Mouse (Mus musculus) C2C12 (cell line): ENCODE results near the gene Ccdc15. TPM values are rescaled to one million over a fixed set of nuclear protein-coding genes. Genes with fewer than 3 reads are reported as not detected.
"Not testable (repeated sequence)": the region's sequence is repeated elsewhere in the genome, so short reads cannot be mapped to it uniquely, and the experiment has no call there.

ENCODE experiments used
- H3K27me3 ChIP-seq: one replicate; pipeline ENCODE4 v1.6.1; 2011; ENCODE audit not compliant: control insufficient read depth, insufficient read depth, insufficient read length
- H3K36me3 ChIP-seq: one replicate; pipeline ENCODE4 v1.6.1; 2011; ENCODE audit not compliant: control insufficient read depth, insufficient read depth
- H3K4me3 ChIP-seq: one replicate; pipeline ENCODE4 v1.5.1; 2011; ENCODE audit warnings: mild to moderate bottlenecking, control low read depth; ENCODE audit not compliant: poor library complexity, insufficient read depth, severe bottlenecking
- H3K79me2 ChIP-seq: one replicate; pipeline ENCODE4 v1.6.1; 2011; ENCODE audit not compliant: control insufficient read depth, insufficient read depth
- H3K79me3 ChIP-seq: one replicate; pipeline ENCODE4 v1.6.1; 2011; ENCODE audit warnings: low read depth, control low read depth
- H3ac ChIP-seq: one replicate; pipeline ENCODE3; 2011; ENCODE audit warnings: low read depth; ENCODE audit not compliant: control insufficient read depth, insufficient read length
- CEBPB ChIP-seq: IDR thresholded peaks from one replicate; pipeline ENCODE4 v1.6.1; 2011; ENCODE audit warnings: low read depth, mild to moderate bottlenecking, control low read depth, moderate library complexity
- CTCF ChIP-seq: IDR thresholded peaks from one replicate; pipeline ENCODE4 v1.5.1; 2011; ENCODE audit not compliant: control insufficient read depth, insufficient read depth, insufficient read length
- FOSL1 ChIP-seq: IDR thresholded peaks from one replicate; pipeline ENCODE4 v1.8.0; 2011; ENCODE audit warnings: mild to moderate bottlenecking, low read length; ENCODE audit not compliant: poor library complexity, insufficient read depth, severe bottlenecking
- MAX ChIP-seq: IDR thresholded peaks from one replicate; pipeline ENCODE4 v1.6.1; 2011; ENCODE audit warnings: mild to moderate bottlenecking, control low read depth
- MYOD1 ChIP-seq: IDR thresholded peaks from one replicate; pipeline ENCODE4 v1.6.1; 2011; ENCODE audit warnings: low read depth; ENCODE audit not compliant: control insufficient read depth, insufficient read length
- MYOG ChIP-seq: IDR thresholded peaks from one replicate; pipeline ENCODE4 v1.6.1; 2011; ENCODE audit not compliant: control insufficient read depth, insufficient read length; ENCODE audit errors: extremely low read depth
- USF1 ChIP-seq: IDR thresholded peaks from one replicate; pipeline ENCODE4 v1.6.1; 2011; ENCODE audit warnings: low read depth, mild to moderate bottlenecking, control low read depth, moderate library complexity
- polyA plus RNA-seq: library from polyadenylated mRNA; unstranded; fragments of >200 nt; fragmentation: generic; extraction: Trizol; gene quantifications from one replicate; pipeline ENCODE4 v1.2.1, GENCODE M21; 2012; ENCODE audit warnings: missing spikeins

Ccdc15 gene
- polyA plus RNA-seq, 1 experiment: 0.56 TPM

- no peak for TF ChIP-seq MYOG
- no peak for TF ChIP-seq FOSL1
- TF ChIP-seq USF1: no peak
- TF ChIP-seq MYOD1: no peak
- TF ChIP-seq CEBPB: no peak
- TF ChIP-seq CTCF: no peak
- no peak for TF ChIP-seq MAX
- H3ac ChIP-seq: no peak overlapping the region
Measured at GRCm38 (mm10) chr9:37345406-37345805, 2.8 kb downstream of the Ccdc15 start.

GRCm38 (mm10) chr9:37329456-37329855 lies 18.8 kb downstream of the Ccdc15 start:
- no peaks in the 10 kb centered on the region for H3K36me3 ChIP-seq
- H3K79me2 ChIP-seq: no peaks in the 10 kb centered on the region
- TF ChIP-seq CTCF (no peak), MYOG (no peak), CEBPB (no peak), USF1 (no peak), FOSL1 (no peak), MAX (no peak), MYOD1 (no peak)
- H3ac ChIP-seq: no peak overlapping the region
- H3K79me3 ChIP-seq: no peaks in the 10 kb centered on the region
- H3K27me3 ChIP-seq: no peaks in the 10 kb centered on the region
- H3K4me3 ChIP-seq: no peak overlapping the region

More at GRCm38 (mm10) chr9:37345406-37345805, 2.8 kb downstream of the Ccdc15 start:
- Histone ChIP-seq H3K4me3 (no peak overlapping the region), H3K27me3 (no peaks in the 10 kb centered on the region), H3K79me3 (no peaks in the 10 kb centered on the region), H3K79me2 (no peaks in the 10 kb centered on the region), H3K36me3 (peaks cover 7% of the 10 kb centered on the region)

- Histone ChIP-seq H3ac (no peak overlapping the region), H3K27me3 (no peaks in the 10 kb centered on the region), H3K36me3 (no peaks in the 10 kb centered on the region), H3K4me3 (no peak overlapping the region), H3K79me3 (no peaks in the 10 kb centered on the region), H3K79me2 (no peaks in the 10 kb centered on the region)
- no peak for TF ChIP-seq MYOG
- no peak for TF ChIP-seq CEBPB
- TF ChIP-seq FOSL1: no peak
- TF ChIP-seq MAX: no peak
Measured at GRCm38 (mm10) chr9:37301720-37302119, 46.5 kb downstream of the Ccdc15 start.

- not testable (repeated sequence) for H3ac ChIP-seq, H3K36me3 ChIP-seq, H3K79me2 ChIP-seq, H3K79me3 ChIP-seq, H3K27me3 ChIP-seq, H3K4me3 ChIP-seq
Measured at GRCm38 (mm10) chr9:37300501-37300900, 47.7 kb downstream of the Ccdc15 start.

GRCm38 (mm10) chr9:37295586-37295985 lies 52.6 kb downstream of the Ccdc15 start:
- H3K79me2 ChIP-seq: no peaks in the 10 kb centered on the region
- no peak overlapping the region for H3ac ChIP-seq
- H3K27me3 ChIP-seq: no peaks in the 10 kb centered on the region
- H3K79me3 ChIP-seq: no peaks in the 10 kb centered on the region
- TF ChIP-seq USF1 (no peak), CEBPB (no peak), MAX (no peak), FOSL1 (no peak), MYOG (no peak), CTCF (no peak)
- no peaks in the 10 kb centered on the region for H3K36me3 ChIP-seq
- H3K4me3 ChIP-seq: no peak overlapping the region

- TF ChIP-seq USF1 (no peak), FOSL1 (no peak), CEBPB (no peak), MYOD1 (no peak), MYOG (no peak), MAX (no peak), CTCF (no peak)
- no peaks in the 10 kb centered on the region for H3K36me3 ChIP-seq
- H3K79me3 ChIP-seq: no peaks in the 10 kb centered on the region
- H3ac ChIP-seq: no peak overlapping the region
- H3K79me2 ChIP-seq: no peaks in the 10 kb centered on the region
- H3K27me3 ChIP-seq: no peaks in the 10 kb centered on the region
- no peak overlapping the region for H3K4me3 ChIP-seq
Measured at GRCm38 (mm10) chr9:37266622-37267021, 81.6 kb downstream of the Ccdc15 start.
